Mouse (Mus musculus) liver, adult 2 months (tissue): ENCODE results near the gene Cd93.
A peak's percentile ranks its signal among the peaks of the same experiment; 100 is the strongest.

ENCODE experiments used
- CTCF ChIP-seq: fragments of 200-500 bp; IDR thresholded peaks from 2 replicates; pipeline ENCODE4 v1.5.1; 2011; ENCODE audit warnings: low read depth, low read length, control low read depth
- POLR2A ChIP-seq: fragments of 200-500 bp; IDR thresholded peaks from 2 replicates; pipeline ENCODE4 v1.6.1; 2011; ENCODE audit warnings: low read length, control low read depth; ENCODE audit not compliant: insufficient read depth; ENCODE audit errors: extremely low read depth

- TF ChIP-seq POLR2A (no peak), CTCF (peak; percentile 51)
These were observed 48.0 kb downstream of the Cd93 start, which contains the start of gene Sstr4 for GRCm38 (mm10) chr2:148395131-148396051.
